Mouse (Mus musculus) left cerebral cortex, adult 2 months (tissue): Measurements from ENCODE around the gene Ngly1. TPM values are rescaled to one million over a fixed set of nuclear protein-coding genes. Genes with fewer than 3 reads are reported as not detected.

ENCODE experiments used
- DNase-seq, 2 experiments: peaks; one replicate each; pipeline ENCODE4 v3.0.0; 2021 to 2022; ENCODE audit warnings: low spot score in 2 of 2, mixed read lengths in 1 of 2; ENCODE audit errors: extremely low spot score in 1 of 2
- H3K27ac ChIP-seq: fragments of 200-600 bp; 2 replicates; pipeline ENCODE4 v1.8.1; 2022
- H3K4me3 ChIP-seq: fragments of 200-600 bp; 2 replicates; pipeline ENCODE4 v1.8.1; 2022
- CTCF ChIP-seq: fragments of 200-600 bp; IDR thresholded peaks from 2 replicates; pipeline ENCODE4 v1.8.1; 2022; ENCODE audit warnings: antibody characterized with exemption, mild to moderate bottlenecking, moderate library complexity
- intact Hi-C: fragments of 180-260 bp; cut with DNase I; formaldehyde crosslinking; loops from one replicate; pipeline ENCODE4 v1.15.1; 2025
- long read RNA-seq, 2 experiments: library from polyadenylated mRNA; stranded (forward); transcript quantifications; one replicate each; pipeline ENCODE4 v2.0.0; 2021; ENCODE audit warnings: borderline mapping rate in 2 of 2
- total RNA-seq, 2 experiments: library from RNA; stranded (reverse); gene quantifications; 2 replicates each; pipeline ENCODE4 v1.2.3; 2021

Ngly1 gene
- total RNA-seq, result 10 to 100 TPM; 26.9 to 28.8 TPM
- long read RNA-seq, experiment 1, transcript Ngly1-201 (12 exons, 2,935 nt), result major isoform, 33 of 50 reads
- long read RNA-seq, experiment 1, partial matches to known transcripts, result 10 of 50 reads
- long read RNA-seq, experiment 1, other reads (novel, unspliced or antisense), result 6 of 50 reads
- long read RNA-seq, experiment 2, transcript Ngly1-201 (12 exons, 2,935 nt), result major isoform, 34 of 48 reads
- long read RNA-seq, experiment 2, partial matches to known transcripts, result 9 of 48 reads
- long read RNA-seq, experiment 2, other reads (novel, unspliced or antisense), result 5 of 48 reads

DNA sequence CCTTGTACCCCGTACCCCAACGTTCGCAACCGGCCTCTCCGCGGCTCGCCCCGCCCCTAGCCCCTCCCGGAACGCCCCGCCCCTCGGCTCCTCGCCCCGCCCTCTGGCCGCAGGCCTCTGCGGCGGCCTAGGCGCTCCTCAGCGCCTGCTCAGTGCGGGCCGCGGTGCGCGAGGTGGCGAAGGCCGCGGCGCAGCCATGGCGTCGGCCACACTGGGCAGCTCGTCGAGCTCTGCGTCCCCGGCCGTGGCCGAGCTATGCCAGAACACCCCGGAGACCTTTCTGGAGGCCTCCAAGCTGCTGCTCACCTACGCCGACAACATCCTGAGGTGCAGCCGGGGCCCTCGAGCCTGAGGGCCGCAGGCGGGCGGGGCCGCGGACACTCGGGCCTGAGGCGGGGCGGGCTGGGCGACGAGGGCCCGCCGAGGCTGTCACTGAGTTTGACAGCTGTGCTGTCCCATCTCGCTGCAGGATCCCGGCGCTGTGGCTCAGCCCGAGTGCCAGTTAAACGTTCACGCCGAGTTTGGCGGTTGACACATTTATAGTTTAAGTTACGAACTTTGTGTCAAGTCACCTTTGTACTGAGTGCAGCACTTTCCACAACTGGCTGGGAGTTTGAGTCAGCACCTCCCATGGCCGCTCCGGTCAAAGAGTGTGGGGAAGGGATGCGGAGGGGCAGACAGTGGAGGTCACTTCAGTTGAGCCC lies at the start of gene Ngly1, which contains the start of gene Oxsm:
Gene Ngly1 (plus strand): TSS at position 110 of the 704 bp plus-strand sequence.
Gene Oxsm (minus strand): TSS at position 638 of the 704 bp plus-strand sequence.
- TF ChIP-seq CTCF, result no peak
- DNase-seq, result peak; percentile 83 to 86
- H3K27ac ChIP-seq, result peak within 1 kb of the TSS; percentile 98
- intact Hi-C loops, result loop anchor here (2.0 kb wide), 1 partner anchor 115 kb away; the partner anchor contains the start of gene Top2b
- H3K4me3 ChIP-seq, result peak within 1 kb of the TSS; percentile 96

DNA sequence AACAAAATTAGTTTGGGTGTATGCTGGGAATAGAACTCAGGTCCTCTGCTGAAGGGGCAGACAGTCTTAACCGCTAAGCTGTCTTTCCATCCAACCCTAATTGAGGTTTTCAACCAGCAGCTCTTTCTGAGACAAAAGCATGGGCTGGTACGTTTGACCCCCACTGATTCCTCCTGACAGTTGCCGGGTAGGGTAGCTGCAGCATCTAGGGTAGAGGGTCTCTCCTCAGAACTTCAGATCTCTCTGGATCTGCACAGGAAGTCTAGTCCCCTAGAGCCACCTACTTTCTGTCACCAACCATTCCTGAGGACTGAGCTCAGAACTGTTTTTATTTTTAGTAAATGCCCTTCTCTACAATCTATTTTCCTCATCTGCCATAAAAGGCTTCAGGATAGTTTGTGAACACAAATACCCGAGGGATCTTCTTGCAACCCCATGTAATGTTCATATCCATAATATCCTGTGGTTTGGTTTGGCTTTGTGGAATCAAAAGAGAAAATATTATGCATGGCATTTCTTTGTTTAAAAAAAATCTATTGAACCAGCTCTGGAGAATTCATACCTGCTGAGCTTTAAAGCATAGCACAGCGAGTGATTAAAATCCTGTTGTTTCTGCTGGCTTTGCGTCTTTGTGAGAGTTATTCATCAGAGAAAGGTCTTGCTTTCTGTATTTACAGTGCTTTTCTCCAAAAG lies 48.7 kb upstream of the Ngly1 start:
- DNase-seq, result no peak
- intact Hi-C loops, result loop anchor here (10.0 kb wide), 1 partner anchor 1716 kb away; no protein-coding TSS in a partner anchor
- no peak for TF ChIP-seq CTCF
- H3K4me3 ChIP-seq, result no peak overlapping the region
- no peak overlapping the region for H3K27ac ChIP-seq

GRCm38 (mm10) chr14:16200969-16201638 lies 48.0 kb upstream of the Ngly1 start:
- Histone ChIP-seq H3K4me3 (no peak overlapping the region), H3K27ac (no peak overlapping the region)
- DNase-seq, result peak; percentile 50 to 52
- TF ChIP-seq CTCF, result no peak
- intact Hi-C loops, result loop anchor here (10.0 kb wide), 1 partner anchor 1716 kb away; no protein-coding TSS in a partner anchor

GRCm38 (mm10) chr14:16201673-16202072 lies 47.4 kb upstream of the Ngly1 start:
- Histone ChIP-seq H3K4me3 (no peak overlapping the region), H3K27ac (no peak overlapping the region)
- TF ChIP-seq CTCF, result no peak
- intact Hi-C loops, result loop anchor here (10.0 kb wide), 1 partner anchor 1717 kb away; no protein-coding TSS in a partner anchor
- DNase-seq, result no peak

GRCm38 (mm10) chr14:16207722-16208121 lies 41.4 kb upstream of the Ngly1 start:
- no peak for DNase-seq
- no peak overlapping the region for H3K27ac ChIP-seq

GRCm38 (mm10) chr14:16219015-16219414 lies 30.1 kb upstream of the Ngly1 start:
- intact Hi-C loops, result no loop called here
- Histone ChIP-seq H3K4me3 (no peak overlapping the region), H3K27ac (no peak overlapping the region)
- no peak for DNase-seq
- peak; percentile 64 for TF ChIP-seq CTCF

More at GRCm38 (mm10) chr14:16207722-16208121, 41.4 kb upstream of the Ngly1 start:
- no peak overlapping the region for H3K4me3 ChIP-seq
- intact Hi-C loops, result loop anchor here (10.0 kb wide), 1 partner anchor 1723 kb away; no protein-coding TSS in a partner anchor
- TF ChIP-seq CTCF, result no peak

GRCm38 (mm10) chr14:16229395-16229794 lies 19.7 kb upstream of the Ngly1 start:
- no peak overlapping the region for H3K4me3 ChIP-seq
- no peak for DNase-seq
- H3K27ac ChIP-seq, result no peak overlapping the region
- TF ChIP-seq CTCF, result no peak
- intact Hi-C loops, result no loop called here

GRCm38 (mm10) chr14:16230581-16230980 lies 18.5 kb upstream of the Ngly1 start:
- intact Hi-C loops, result no loop called here
- H3K27ac ChIP-seq, result no peak overlapping the region
- H3K4me3 ChIP-seq, result no peak overlapping the region
- no peak for TF ChIP-seq CTCF
- DNase-seq, result no peak

DNA sequence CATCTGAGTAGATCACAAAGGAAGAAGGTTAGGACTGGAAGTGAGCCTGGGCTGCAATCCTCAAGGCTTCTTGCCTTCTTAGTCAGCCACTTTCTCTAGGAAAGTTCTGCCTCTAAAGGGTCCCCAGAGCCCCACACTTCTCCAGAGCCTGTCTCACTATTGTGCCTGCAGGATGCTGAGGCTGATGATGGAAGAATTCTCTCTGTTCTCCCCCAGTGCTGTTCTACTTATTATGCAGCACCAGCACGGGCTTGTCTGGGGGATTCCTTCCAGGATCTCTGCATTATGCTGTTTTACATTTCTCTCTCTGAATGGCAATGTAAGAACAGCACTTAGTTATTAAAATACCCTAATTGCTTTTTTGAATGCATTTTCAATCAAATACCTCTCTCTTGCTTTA lies 15.6 kb upstream of the Ngly1 start:
- no peak for TF ChIP-seq CTCF
- intact Hi-C loops, result no loop called here
- no peak overlapping the region for H3K4me3 ChIP-seq
- DNase-seq, result no peak
- H3K27ac ChIP-seq, result no peak overlapping the region

DNA sequence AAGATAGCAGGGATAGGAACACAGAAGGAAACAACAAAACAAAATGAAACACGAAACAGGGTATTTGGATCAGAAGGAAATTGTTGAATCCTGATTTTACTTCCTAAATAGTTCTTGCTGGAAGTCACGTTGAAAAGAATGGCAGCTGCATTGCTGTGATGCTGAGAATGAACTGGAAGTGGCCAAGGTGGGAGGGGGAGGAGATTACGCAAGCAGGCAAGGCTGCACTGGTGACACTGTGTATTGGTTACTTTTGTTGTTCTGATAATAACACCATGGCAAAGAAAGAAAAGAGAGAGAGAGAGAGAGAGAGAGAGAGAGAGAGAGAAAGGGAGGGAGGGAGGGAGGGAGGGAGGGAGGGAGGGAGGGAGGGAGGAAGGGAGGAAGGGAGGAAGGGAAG lies 12.6 kb upstream of the Ngly1 start:
- TF ChIP-seq CTCF, result no peak
- intact Hi-C loops, result no loop called here
- no peak overlapping the region for H3K27ac ChIP-seq
- no peak overlapping the region for H3K4me3 ChIP-seq
- no peak for DNase-seq

DNA sequence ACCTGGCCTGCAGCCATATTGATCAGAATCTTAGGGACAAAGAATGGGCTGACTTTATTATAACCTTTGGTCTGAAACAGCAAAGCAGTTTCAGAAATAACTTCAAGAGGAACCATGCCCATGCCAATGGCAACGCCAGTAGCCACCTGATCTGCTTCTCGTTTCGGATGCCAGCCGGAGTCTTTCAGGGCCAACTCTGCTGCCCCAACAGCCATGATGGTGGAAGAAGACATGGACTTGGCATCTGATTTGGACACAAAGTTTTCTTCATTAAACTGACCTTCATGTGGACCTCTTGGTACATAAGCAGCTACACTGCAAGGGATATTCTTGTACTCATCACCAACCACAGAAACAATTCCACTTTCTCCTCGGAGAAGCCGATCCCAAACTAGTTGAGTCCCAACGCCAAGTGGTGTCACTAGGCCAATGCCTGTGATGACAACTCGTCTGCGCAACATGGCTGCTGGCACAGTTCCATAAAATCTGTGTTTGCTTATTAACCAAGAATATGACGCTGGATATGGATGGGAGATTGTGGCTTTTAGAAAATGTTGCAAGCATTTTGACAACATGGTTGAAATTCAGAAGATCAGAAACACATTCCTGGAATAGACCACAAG lies 6.8 kb upstream of the Ngly1 start:
- intact Hi-C loops, result no loop called here
- TF ChIP-seq CTCF, result no peak
- no peak for DNase-seq
- Histone ChIP-seq H3K27ac (no peak overlapping the region), H3K4me3 (peak overlapping the region; percentile 81)
